In the genomic region with DNA sequence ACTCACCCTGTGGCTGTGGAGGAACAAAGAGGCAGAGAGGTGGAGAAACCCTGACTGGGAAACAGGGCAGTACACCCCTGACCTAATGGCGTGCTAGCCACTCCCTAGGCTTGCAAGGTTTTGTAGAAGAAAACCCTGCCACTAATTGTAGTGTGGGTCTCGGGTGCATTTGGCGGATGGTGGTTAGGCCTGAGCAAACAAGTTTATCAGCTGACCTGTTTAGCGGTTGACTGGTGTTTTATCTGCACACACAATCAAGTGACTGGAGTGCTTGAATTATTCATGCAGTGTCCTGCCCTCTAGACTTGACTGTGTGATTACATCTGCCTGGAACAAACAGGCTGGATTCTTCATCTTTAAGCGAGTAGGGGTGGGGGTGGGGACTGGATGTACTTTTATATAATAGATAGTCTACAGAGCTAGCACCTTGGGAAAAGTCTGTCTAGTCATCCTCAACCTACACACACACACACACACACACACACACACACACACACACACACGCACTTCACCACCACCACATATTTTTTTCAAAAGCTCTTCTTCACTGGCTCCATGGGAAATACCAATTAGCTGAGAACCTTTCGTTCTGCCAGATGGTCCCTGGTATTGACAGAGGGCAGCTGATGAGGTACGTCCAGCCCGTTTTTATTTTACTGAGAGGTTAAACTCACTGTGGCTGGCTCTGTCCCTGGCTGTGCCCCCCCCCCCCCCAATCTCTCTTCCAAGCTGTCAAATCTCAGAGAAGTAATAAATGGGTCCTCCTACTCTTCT, we compare ENCODE assay signal across 9 mouse cellular contexts. TPM values are rescaled to one million over a fixed set of nuclear protein-coding genes. Genes with fewer than 3 reads are reported as not detected.
DNase-seq lines count a peak whose midpoint lies in the region; ATAC-seq and TF ChIP-seq lines count a peak whose summit lies in the region.
"Had no signal": no experiment of that assay in that cellular context is flagged by ENCODE, and none has a peak within 500 bp of the region (broad histone marks: within the 10 kb centered on the region; RNA-seq: fewer than 3 reads in every experiment).

No protein-coding gene starts in this region.

- WGBS in hindbrain, embryonic 16.5 days: 15% methylated on average over 9 of the region's 9 CpGs
- 36% methylated on average over 9 of the region's 9 CpGs for WGBS in liver, postnatal 0 days (ENCODE audit: insufficient replicate concordance)
- WGBS in stomach, postnatal 0 days: 45% methylated on average over 9 of the region's 9 CpGs

- peak overlapping the region; percentile 21 for H3K4me3 ChIP-seq in hindbrain, embryonic 16.5 days (ENCODE audit: low read length)
- no peak overlapping the region for H3K4me3 ChIP-seq in liver, postnatal 0 days (ENCODE audit: low read depth, low read length)
- H3K4me3 ChIP-seq in stomach, postnatal 0 days (ENCODE audit: low read depth, low read length): no peak overlapping the region
- H3K4me3 ChIP-seq: erythroblast, embryonic 14.5 days had no signal

- no peaks in the 10 kb centered on the region for H3K9me3 ChIP-seq in hindbrain, embryonic 16.5 days (ENCODE audit: control insufficient read depth, low read length)
- H3K9me3 ChIP-seq in liver, postnatal 0 days (ENCODE audit: low read length): no peaks in the 10 kb centered on the region
- H3K9me3 ChIP-seq in stomach, postnatal 0 days (ENCODE audit: control insufficient read depth, low read length): no peaks in the 10 kb centered on the region

- peak overlapping the region; percentile 91 for H3K4me2 ChIP-seq in hindbrain, embryonic 16.5 days (ENCODE audit: low read length)
- H3K4me2 ChIP-seq in liver, postnatal 0 days (ENCODE audit: low read depth, low read length): 0 out of 2 replicates have a peak overlapping the region, but pooled peaks have one; percentile 13
- H3K4me2 ChIP-seq in stomach, postnatal 0 days (replicated peaks; ENCODE audit: low read depth): peak overlapping the region; percentile 41

- peak overlapping the region; percentile 44 for H3K9ac ChIP-seq in hindbrain, embryonic 16.5 days (ENCODE audit: low read depth, low read length)
- no peak overlapping the region for H3K9ac ChIP-seq in liver, postnatal 0 days (replicated peaks)
- H3K9ac ChIP-seq in stomach, postnatal 0 days (ENCODE audit: low read length): no peak overlapping the region; the same call in 1 of the 2 replicates

- H3K4me1 ChIP-seq in hindbrain, embryonic 16.5 days (ENCODE audit: control insufficient read depth, insufficient read depth, low read depth, low read length): peaks cover 74% of the 10 kb centered on the region
- H3K4me1 ChIP-seq in liver, postnatal 0 days (ENCODE audit: insufficient read depth): peaks cover 67% of the 10 kb centered on the region
- peaks cover 13% of the 10 kb centered on the region for H3K4me1 ChIP-seq in stomach, postnatal 0 days (replicated peaks; ENCODE audit: control insufficient read depth, insufficient read depth)

- no peak for DNase-seq in liver, postnatal 0 days
- DNase-seq in stomach, postnatal 0 days (ENCODE audit: low spot score): peak; percentile 55
- DNase-seq in spleen, postnatal 4 days (ENCODE audit: low spot score in 2 of 2): no peak
- no peak for DNase-seq in adrenal gland, adult 8-10 months

- TF ChIP-seq EP300 in liver, postnatal 0 days (IDR thresholded peaks at IDR 0.05; ENCODE audit: low read depth): no peak
- TF ChIP-seq EP300 in stomach, postnatal 0 days (optimal IDR thresholded peaks at IDR 0.05): no peak

- peak; percentile 27 for ATAC-seq in CD4-positive, CD25-positive, alpha-beta regulatory T cell, adult 4 months
- peak; percentile 31 for ATAC-seq in activated CD4-positive, CD25-positive, alpha-beta regulatory T cell, adult 4 months
- ATAC-seq in hindbrain, embryonic 16.5 days: no peak
- no peak for ATAC-seq in liver, postnatal 0 days
- no peak for ATAC-seq in stomach, postnatal 0 days (ENCODE audit: low FRiP score, low TSS enrichment)
- ATAC-seq in erythroblast, adult 5-6 weeks (replicated peaks; ENCODE audit: low FRiP score, poor library complexity, severe bottlenecking): no peak

- H3K27me3 ChIP-seq in hindbrain, embryonic 16.5 days (replicated peaks; ENCODE audit: control insufficient read depth, insufficient read depth, low read length): no peaks in the 10 kb centered on the region
- H3K27me3 ChIP-seq in liver, postnatal 0 days (ENCODE audit: insufficient read depth, low read length): peaks cover 8% of the 10 kb centered on the region; the same call in 1 of the 2 replicates
- no peaks in the 10 kb centered on the region for H3K27me3 ChIP-seq in stomach, postnatal 0 days (ENCODE audit: control insufficient read depth, insufficient read depth, low read length)

- H3K27ac ChIP-seq in hindbrain, embryonic 16.5 days (ENCODE audit: low read depth, low read length): no peak overlapping the region
- H3K27ac ChIP-seq in liver, postnatal 0 days (ENCODE audit: low read depth): no peak overlapping the region
- H3K27ac ChIP-seq in stomach, postnatal 0 days (replicated peaks): peak overlapping the region; percentile 71

- H3K36me3 ChIP-seq in hindbrain, embryonic 16.5 days (ENCODE audit: control insufficient read depth, insufficient read depth, low read length): peaks cover 3% of the 10 kb centered on the region; the same call in 1 of the 2 replicates
- H3K36me3 ChIP-seq in liver, postnatal 0 days (replicated peaks; ENCODE audit: insufficient read depth, low read length): peaks cover 11% of the 10 kb centered on the region; the same call in 1 of the 2 replicates
- peaks cover 15% of the 10 kb centered on the region; the same call in 1 of the 2 replicates for H3K36me3 ChIP-seq in stomach, postnatal 0 days (ENCODE audit: control insufficient read depth, insufficient read depth, low read length)

- TF ChIP-seq CTCF in liver, postnatal 0 days (IDR thresholded peaks at IDR 0.05; ENCODE audit: low read depth): no peak
- TF ChIP-seq CTCF in stomach, postnatal 0 days (IDR thresholded peaks at IDR 0.05; ENCODE audit: low read depth): no peak

RNA-seq across cellular contexts. Expression of a gene that starts 5.7 kb away (rescaled TPM):
- 10 to 100 TPM; 19.6 to 23.7 TPM for polyA plus RNA-seq in CD4-positive, CD25-positive, alpha-beta regulatory T cell, adult 4 months (2017; shearing (Covaris generic))
- 10 to 100 TPM; 20.4 to 21.1 TPM for polyA plus RNA-seq in activated CD4-positive, CD25-positive, alpha-beta regulatory T cell, adult 4 months (2017; shearing (Covaris generic))
- polyA plus RNA-seq in hindbrain, embryonic 16.5 days (2015; fragmentation: Nextera tagmentation; extraction: Ambion mirVana): 19.5 and 23.0 TPM in 2 replicates
- polyA plus RNA-seq in liver, postnatal 0 days (2015; fragmentation: Nextera tagmentation; extraction: Ambion mirVana): 3.2 and 3.6 TPM in 2 replicates
- polyA plus RNA-seq in stomach, postnatal 0 days (2015; fragmentation: Nextera tagmentation; extraction: Ambion mirVana): 16.8 and 18.2 TPM in 2 replicates
- total RNA-seq in adrenal gland, adult 8-10 months (2022): 100 to 1,000 TPM; 100 to 139 (median 108) TPM
- 10.8 and 24.0 TPM in 2 replicates for total RNA-seq in erythroblast, adult 5-6 weeks (2015; ENCODE audit: low replicate concordance)
- 11.6 and 16.6 TPM in 2 replicates for total RNA-seq in erythroblast, adult 5-6 weeks (2017; ENCODE audit: low replicate concordance)

Comparison
In these comparisons a context has a peak if more than half of its experiments do, and no peak if none do; other contexts are left out.
1. ATAC-seq: peak in CD4-positive, CD25-positive, alpha-beta regulatory T cell, adult 4 months (single experiment) and activated CD4-positive, CD25-positive, alpha-beta regulatory T cell, adult 4 months (single experiment); none in hindbrain, embryonic 16.5 days (single experiment), liver, postnatal 0 days (single experiment), stomach, postnatal 0 days (single experiment) and erythroblast, adult 5-6 weeks (single experiment).
2. H3K4me2 ChIP-seq: peak in every context shown above with its lines; median percentile 91 in hindbrain, embryonic 16.5 days; 41 in stomach, postnatal 0 days; 13 in liver, postnatal 0 days.